Mouse (Mus musculus) embryonic fibroblast, embryonic 13.5 days (primary cell): ENCODE measurements around the gene Ccdc152. TPM values are rescaled to one million over a fixed set of nuclear protein-coding genes. Genes with fewer than 3 reads are reported as not detected.

ENCODE experiments used
- H3K27ac ChIP-seq: 2 replicates; pipeline ENCODE4 v1.5.1; 2012; ENCODE audit warnings: low read length, control low read depth, inconsistent platforms; ENCODE audit not compliant: insufficient read depth
- H3K4me1 ChIP-seq: 2 replicates; pipeline ENCODE4 v1.6.1; 2011; ENCODE audit warnings: low read length; ENCODE audit not compliant: control insufficient read depth, insufficient read depth
- H3K4me3 ChIP-seq: 2 replicates; pipeline ENCODE4 v1.5.1; 2011; ENCODE audit warnings: mild to moderate bottlenecking, control low read depth, low read length; ENCODE audit not compliant: insufficient read depth
- CTCF ChIP-seq: IDR thresholded peaks from 2 replicates; pipeline ENCODE4 v1.5.1; 2011; ENCODE audit warnings: mild to moderate bottlenecking, control low read depth, low read length, moderate library complexity, borderline replicate concordance; ENCODE audit not compliant: insufficient read depth
- POLR2A ChIP-seq: IDR thresholded peaks from 2 replicates; pipeline ENCODE4 v1.6.1; 2011; ENCODE audit warnings: low read depth, mild to moderate bottlenecking, control low read depth, low read length, moderate library complexity
- polyA plus RNA-seq: library from polyadenylated mRNA; stranded (reverse); fragments of >200 nt; gene quantifications from 2 replicates; pipeline ENCODE4 v1.2.4, GENCODE M21; 2011; ENCODE audit warnings: low read depth; ENCODE audit not compliant: missing spikeins, insufficient read length

Gene Ccdc152
- polyA plus RNA-seq, 1 experiment: 0.53 TPM

GRCm38 (mm10) chr15:3319929-3320328 lies 16.6 kb upstream of the Ccdc152 start:
- Histone ChIP-seq H3K4me3 (no peak overlapping the region), H3K4me1 (no peaks in the 10 kb centered on the region), H3K27ac (no peak overlapping the region)
- TF ChIP-seq POLR2A (no peak), CTCF (no peak)

- Histone ChIP-seq H3K27ac (no peak overlapping the region), H3K4me3 (no peak overlapping the region), H3K4me1 (no peaks in the 10 kb centered on the region)
- no peak for TF ChIP-seq CTCF
- no peak for TF ChIP-seq POLR2A
Observed at GRCm38 (mm10) chr15:3316617-3317016, 13.3 kb upstream of the Ccdc152 start.

GRCm38 (mm10) chr15:3312937-3313336 lies 9.6 kb upstream of the Ccdc152 start:
- no peak for TF ChIP-seq CTCF
- no peak for TF ChIP-seq POLR2A
- H3K4me3 ChIP-seq: no peak overlapping the region
- no peak overlapping the region for H3K27ac ChIP-seq
- H3K4me1 ChIP-seq: no peaks in the 10 kb centered on the region

- no peaks in the 10 kb centered on the region for H3K4me1 ChIP-seq
- TF ChIP-seq CTCF: no peak
- H3K27ac ChIP-seq: no peak overlapping the region
- H3K4me3 ChIP-seq: no peak overlapping the region
Observed at GRCm38 (mm10) chr15:3309856-3310255, 6.5 kb upstream of the Ccdc152 start.

GRCm38 (mm10) chr15:3300361-3301100 lies 2.8 kb downstream of the Ccdc152 start:
- Histone ChIP-seq H3K4me1 (peaks cover 5% of the 10 kb centered on the region; the same call in 1 of the 2 replicates), H3K27ac (peak overlapping the region; percentile 32), H3K4me3 (no peak overlapping the region)
- TF ChIP-seq POLR2A: no peak
- TF ChIP-seq CTCF: no peak

DNA sequence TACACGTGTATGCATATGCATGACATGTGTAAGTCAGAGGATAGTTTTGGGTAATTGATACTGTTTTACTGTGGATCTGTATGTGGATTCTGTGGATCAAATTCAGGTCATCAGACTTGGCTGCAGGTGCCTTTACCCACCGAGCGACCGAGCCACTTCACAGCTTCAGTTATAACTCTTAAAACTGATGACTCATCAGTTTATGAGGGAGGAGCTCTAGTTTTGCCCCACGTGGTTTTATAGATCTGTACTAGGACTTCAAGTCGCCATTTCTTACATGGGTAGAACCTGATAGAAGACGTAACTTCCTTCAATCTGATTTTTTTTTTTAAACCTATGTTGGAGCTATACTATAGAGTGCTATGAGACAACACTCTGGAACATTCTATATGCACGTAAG lies 5.7 kb downstream of the Ccdc152 start:
- Histone ChIP-seq H3K4me3 (no peak overlapping the region), H3K4me1 (peaks cover 5% of the 10 kb centered on the region; the same call in 1 of the 2 replicates), H3K27ac (no peak overlapping the region)
- TF ChIP-seq POLR2A (no peak), CTCF (no peak)

GRCm38 (mm10) chr15:3295986-3296385 lies 7.3 kb downstream of the Ccdc152 start:
- peaks cover 5% of the 10 kb centered on the region; the same call in 1 of the 2 replicates for H3K4me1 ChIP-seq
- H3K27ac ChIP-seq: no peak overlapping the region
- TF ChIP-seq POLR2A (no peak), CTCF (no peak)
- no peak overlapping the region for H3K4me3 ChIP-seq

DNA sequence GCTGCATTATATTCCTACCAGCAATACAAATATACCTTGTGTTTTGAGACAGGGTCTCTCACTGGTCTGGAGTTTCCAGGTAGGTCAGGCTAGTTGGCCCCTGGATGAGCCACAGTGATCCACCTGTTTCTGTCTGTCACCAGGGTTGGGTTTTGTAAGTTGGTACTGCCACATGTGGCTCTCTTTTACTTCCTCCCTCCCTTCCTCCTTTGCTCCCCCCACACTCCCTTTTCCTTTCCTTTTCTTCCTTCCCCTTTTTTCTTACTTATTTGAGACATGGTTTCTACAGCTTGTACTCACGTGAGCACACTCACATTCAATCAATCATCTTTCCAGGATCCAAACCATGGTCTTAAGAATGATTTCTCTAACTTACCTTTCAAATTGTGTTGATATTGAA lies 9.8 kb downstream of the Ccdc152 start:
- no peak overlapping the region for H3K4me3 ChIP-seq
- TF ChIP-seq CTCF (no peak), POLR2A (no peak)
- no peaks in the 10 kb centered on the region for H3K4me1 ChIP-seq
- no peak overlapping the region for H3K27ac ChIP-seq

- no peak overlapping the region for H3K27ac ChIP-seq
- H3K4me1 ChIP-seq: no peaks in the 10 kb centered on the region
- H3K4me3 ChIP-seq: no peak overlapping the region
- no peak for TF ChIP-seq CTCF
- TF ChIP-seq POLR2A: no peak
Observed at GRCm38 (mm10) chr15:3290435-3290834, 12.9 kb downstream of the Ccdc152 start.

DNA sequence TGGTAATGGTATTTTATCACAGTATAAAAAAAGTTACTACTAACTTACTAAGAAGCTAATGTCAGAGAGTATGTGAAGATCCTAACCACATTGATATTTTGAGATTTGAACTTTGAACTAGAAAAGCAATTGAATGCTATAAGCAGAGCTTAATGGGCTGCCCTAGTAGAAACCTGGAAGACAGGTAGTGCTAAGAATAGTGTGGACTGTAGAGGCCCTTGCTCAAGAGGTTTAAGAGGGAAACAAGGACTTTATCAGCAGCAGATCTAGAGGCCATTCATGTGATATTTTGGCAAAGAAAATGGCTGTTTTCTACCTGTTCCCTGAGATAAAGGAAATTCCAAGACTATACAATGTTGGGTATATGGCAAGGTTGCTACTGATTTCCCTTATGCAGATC lies 17.3 kb downstream of the Ccdc152 start:
- H3K27ac ChIP-seq: no peak overlapping the region
- H3K4me1 ChIP-seq: no peaks in the 10 kb centered on the region
- no peak overlapping the region for H3K4me3 ChIP-seq
- no peak for TF ChIP-seq POLR2A
- TF ChIP-seq CTCF: no peak
